Mouse (Mus musculus) B cell, adult (primary cell): ENCODE results near the gene Sh3d19. TPM values are rescaled to one million over a fixed set of nuclear protein-coding genes. Genes with fewer than 3 reads are reported as not detected.

Experiments
- total RNA-seq: library from RNA; stranded (reverse); gene quantifications from 4 replicates; pipeline ENCODE4 v1.2.4, GENCODE M21; 2023; ENCODE audit not compliant: inconsistent age

The Sh3d19 gene
- 0.15 to 0.42 TPM (median 0.19 TPM) in 4 replicates for total RNA-seq

GRCm38 (mm10) chr3:85970742-85971598 is at the start of gene Sh3d19:
Gene Sh3d19, plus strand, starts transcription at chr3:85971109.

GRCm38 (mm10) chr3:86002423-86002822 is 31.5 kb downstream of the Sh3d19 start, which contains the start of gene Prss48:
Gene Prss48, minus strand, starts transcription at chr3:86002491.

GRCm38 (mm10) chr3:86142263-86142933 is 171.5 kb downstream of the Sh3d19 start, which contains the start of gene Rps3a1:
Gene Rps3a1, minus strand, starts transcription at chr3:86142702.

Other genes with a start within 250 kb of the Sh3d19 start
- 1.5 to 3.5 TPM (median 2.7 TPM) in 4 replicates for gene Fam160a1, start 153.8 kb upstream of the Sh3d19 start, total RNA-seq
- gene Glt28d2, start 83.6 kb upstream of the Sh3d19 start, total RNA-seq = 0.77 to 1.4 TPM (median 1.3 TPM) in 4 replicates
- gene Gm37240, start 83.6 kb upstream of the Sh3d19 start, total RNA-seq = 0.93 to 8.4 TPM (median 3.3 TPM) in 4 replicates
- not detected in 4 replicates for gene Prss48, start 31.4 kb downstream of the Sh3d19 start, total RNA-seq
- 1,753 to 1,882 TPM (median 1,832 TPM) in 4 replicates for gene Rps3a1, start 171.6 kb downstream of the Sh3d19 start, total RNA-seq